Mouse (Mus musculus): ENCODE measurements at regions not wholly inside any gene's neighbourhood (a gene's known extent, or its start where the extent isn't known, plus 50 kb on each side); places are given as distances from the start of the nearest gene placed in this dataset.
"Not testable (repeated sequence)": the region's sequence is repeated elsewhere in the genome, so short reads cannot be mapped to it uniquely, and the experiment has no call there.

- no peak for DNase-seq (ENCODE audit: low spot score)
These were observed 144.8 kb upstream of the Ttc29 start for GRCm38 (mm10) chr8:78068087-78068910.

GRCm38 (mm10) chr8:78073821-78074220, 139.3 kb upstream of the Ttc29 start:
- DNase-seq (ENCODE audit: low spot score) = no peak

GRCm38 (mm10) chr8:78077122-78077521, 136.0 kb upstream of the Ttc29 start:
- DNase-seq (ENCODE audit: low spot score) = no peak

GRCm38 (mm10) chr8:78081395-78081794, 131.7 kb upstream of the Ttc29 start:
- not testable (repeated sequence) for DNase-seq (ENCODE audit: low spot score)

GRCm38 (mm10) chr8:78083012-78083411, 130.1 kb upstream of the Ttc29 start:
- no peak for DNase-seq (ENCODE audit: low spot score)

- DNase-seq (ENCODE audit: low spot score) = no peak
These were observed 126.7 kb upstream of the Ttc29 start for GRCm38 (mm10) chr8:78086361-78086760.

GRCm38 (mm10) chr8:78090382-78091122, 122.5 kb upstream of the Ttc29 start:
- DNase-seq (ENCODE audit: low spot score) = no peak

GRCm38 (mm10) chr8:78096383-78096782, 116.7 kb upstream of the Ttc29 start:
- no peak for DNase-seq (ENCODE audit: low spot score)

GRCm38 (mm10) chr8:78098191-78098745, 114.8 kb upstream of the Ttc29 start:
- DNase-seq (ENCODE audit: low spot score) = no peak

GRCm38 (mm10) chr8:78099091-78099490, 114.0 kb upstream of the Ttc29 start:
- no peak for DNase-seq (ENCODE audit: low spot score)

GRCm38 (mm10) chr8:78107339-78107738, 105.8 kb upstream of the Ttc29 start:
- DNase-seq (ENCODE audit: low spot score) = no peak

GRCm38 (mm10) chr8:78110003-78110649, 103.0 kb upstream of the Ttc29 start:
- no peak for DNase-seq (ENCODE audit: low spot score)

- no peak for DNase-seq (ENCODE audit: low spot score)
These were observed 100.0 kb upstream of the Ttc29 start for GRCm38 (mm10) chr8:78113105-78113504.

GRCm38 (mm10) chr8:78114512-78114911, 98.6 kb upstream of the Ttc29 start:
- DNase-seq (ENCODE audit: low spot score) = no peak

- no peak for DNase-seq (ENCODE audit: low spot score)
These were observed 95.9 kb upstream of the Ttc29 start for GRCm38 (mm10) chr8:78117191-78117590.

- DNase-seq (ENCODE audit: low spot score) = no peak
These were observed 94.6 kb upstream of the Ttc29 start for GRCm38 (mm10) chr8:78118493-78118892.

GRCm38 (mm10) chr8:78119682-78120081, 93.4 kb upstream of the Ttc29 start:
- DNase-seq (ENCODE audit: low spot score) = peak; percentile 8

- no peak for DNase-seq (ENCODE audit: low spot score)
These were observed 88.8 kb upstream of the Ttc29 start for GRCm38 (mm10) chr8:78124248-78124647.

GRCm38 (mm10) chr8:78127852-78128251, 85.2 kb upstream of the Ttc29 start:
- DNase-seq (ENCODE audit: low spot score) = no peak

GRCm38 (mm10) chr8:78129061-78129460, 84.0 kb upstream of the Ttc29 start:
- no peak for DNase-seq (ENCODE audit: low spot score)

- DNase-seq (ENCODE audit: low spot score) = not testable (repeated sequence)
These were observed 73.6 kb upstream of the Ttc29 start for GRCm38 (mm10) chr8:78139514-78139913.

- no peak for DNase-seq (ENCODE audit: low spot score)
These were observed 65.9 kb upstream of the Ttc29 start for GRCm38 (mm10) chr8:78147170-78147569.

Measured in layer of hippocampus, adult 11-12 months (tissue).